Mouse (Mus musculus) heart, adult 2 months (tissue): Measurements from ENCODE around the gene Tmem25.

ENCODE experiments used
- CTCF ChIP-seq: fragments of 200-600 bp; IDR thresholded peaks from 2 replicates; pipeline ENCODE4 v1.8.1; 2022; ENCODE audit warnings: antibody characterized with exemption, mild to moderate bottlenecking, moderate library complexity
- EP300 ChIP-seq: fragments of 200-500 bp; IDR thresholded peaks from 2 replicates; pipeline ENCODE4 v1.6.1; 2011; ENCODE audit warnings: low read depth, low read length, control low read depth; ENCODE audit not compliant: insufficient read depth
- POLR2A ChIP-seq: fragments of 200-500 bp; IDR thresholded peaks from 2 replicates; pipeline ENCODE4 v1.6.1; 2011; ENCODE audit warnings: mild to moderate bottlenecking, low read depth, low read length, control low read depth; ENCODE audit not compliant: insufficient read depth

GRCm38 (mm10) chr9:44801669-44802068 lies 2.6 kb upstream of the Tmem25 start:
- TF ChIP-seq POLR2A, result no peak
- no peak for TF ChIP-seq EP300
- no peak for TF ChIP-seq CTCF
